Mouse (Mus musculus): ENCODE measurements around the gene Cyp11a1.

DNA sequence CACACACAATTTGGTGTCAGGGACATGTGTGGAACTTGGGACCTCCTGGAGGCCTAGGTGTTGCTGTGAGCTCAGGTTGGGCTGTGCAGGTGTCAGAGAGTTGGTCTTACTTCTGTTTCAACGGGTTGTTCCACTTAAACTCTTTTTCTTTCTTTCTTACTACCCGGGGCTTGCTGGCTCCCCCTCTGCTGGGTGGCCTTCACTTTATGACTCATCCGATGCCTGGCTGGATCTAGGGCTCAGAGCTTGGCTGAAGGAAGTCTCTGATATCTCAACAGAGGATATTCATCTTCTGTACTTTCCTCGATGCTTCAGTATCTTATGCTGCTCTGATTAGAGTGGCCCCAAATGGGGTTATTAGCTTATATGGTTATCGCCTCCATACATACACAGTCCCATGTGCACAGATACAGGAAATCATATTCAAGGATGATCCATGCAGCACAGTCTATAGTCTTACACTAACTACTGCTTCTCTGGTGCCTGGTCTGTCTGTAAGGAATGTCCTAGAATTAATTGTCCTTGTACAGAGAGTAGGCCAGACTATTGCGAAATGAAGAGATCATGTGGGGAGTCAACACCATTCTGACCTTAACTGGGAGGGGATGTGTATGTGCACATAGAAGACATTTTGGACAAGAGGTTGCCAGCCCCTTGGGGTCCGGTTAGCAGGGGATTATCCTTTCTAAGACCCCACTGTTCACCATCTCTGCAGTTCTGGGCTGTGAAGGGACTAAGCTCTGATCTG, 29.9 kb downstream of the Cyp11a1 start:
- TF ChIP-seq CTCF (IDR thresholded peaks at IDR 0.05; ENCODE audit: extremely low read depth, insufficient read length, insufficient replicate concordance, low read depth, low read length) (no peak), POLR2A (IDR thresholded peaks at IDR 0.05; ENCODE audit: low read depth, low read length) (no peak)
